Mouse (Mus musculus) CH12F3 (cell line): ENCODE data around the gene Fam129c.

Source experiments
- in situ Hi-C: fragments of 300-500 bp; cut with MboI; formaldehyde crosslinking; loops from 2 replicates; pipeline ENCODE4 v1.14.3; 2020; ENCODE audit warnings: low sequenced_read_pairs

Gene Fam129c

GRCm38 (mm10) chr8:71639318-71639717 is 41.9 kb downstream of the Fam129c start:
- in situ Hi-C loops, result no loop called here

GRCm38 (mm10) chr8:71645510-71645909 is 48.1 kb downstream of the Fam129c start:
- in situ Hi-C loops, result no loop called here

GRCm38 (mm10) chr8:71654600-71654999 is 57.2 kb downstream of the Fam129c start:
- in situ Hi-C loops, result loop anchor here (10.0 kb wide), 1 partner anchor 90 kb away; the partner anchor contains the start of genes Nxnl1 and Slc27a1
